In the genomic region with DNA sequence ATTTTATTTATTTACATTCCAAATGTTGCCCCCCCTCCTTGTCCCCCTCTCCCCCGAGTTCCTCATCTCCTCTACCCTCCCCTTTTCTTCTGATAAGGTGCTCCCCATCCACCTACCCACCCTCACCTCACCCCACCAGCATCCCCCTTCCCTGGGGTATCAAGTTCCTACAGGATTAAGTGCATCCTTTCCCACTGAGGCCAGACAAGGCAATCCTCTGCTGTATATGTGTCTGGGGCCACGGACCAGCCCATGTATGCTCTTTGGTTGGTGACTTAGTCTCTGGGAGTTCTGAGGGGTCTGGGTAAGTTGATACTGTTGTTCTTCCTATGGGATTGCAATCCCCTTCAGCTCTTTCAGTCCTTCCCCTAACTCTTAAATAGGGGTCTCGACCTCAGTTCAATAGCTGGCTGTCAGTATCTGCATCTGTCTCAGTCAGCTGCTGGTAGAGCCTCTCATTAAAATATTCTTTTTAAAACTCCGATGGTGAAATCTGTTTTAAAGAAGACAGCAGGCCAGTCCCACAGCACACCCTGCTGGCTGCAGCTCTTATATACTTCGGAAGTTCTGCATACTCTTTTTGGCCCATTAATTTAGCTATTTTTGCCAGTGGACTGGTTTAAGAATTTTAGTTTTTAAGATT, we compare ENCODE assay signal across 8 mouse cellular contexts. TPM values are rescaled to one million over a fixed set of nuclear protein-coding genes. Genes with fewer than 3 reads are reported as not detected.
DNase-seq lines count a peak whose midpoint lies in the region; ATAC-seq and TF ChIP-seq lines count a peak whose summit lies in the region.

No protein-coding gene starts in this region.

- no peak overlapping the region for H3K27ac ChIP-seq in testis, adult 2 months (ENCODE audit: control insufficient read depth, insufficient read depth, low read depth, low read length)
- H3K27ac ChIP-seq in forebrain, embryonic 10.5 days, result no peak overlapping the region
- no peak overlapping the region for H3K27ac ChIP-seq in kidney, adult 2 months (ENCODE audit: insufficient read depth, low read depth, low read length)

- WGBS in forebrain, embryonic 10.5 days, result 11% methylated on average over 5 of the region's 5 CpGs
- WGBS in kidney, adult 2 months, result 7% methylated on average over 5 of the region's 5 CpGs

- no peaks in the 10 kb centered on the region for H3K9me3 ChIP-seq in forebrain, embryonic 10.5 days

- peak; percentile 76 for ATAC-seq in megakaryocyte progenitor cell, adult 5-6 weeks (replicated peaks; ENCODE audit: poor library complexity)

- H3K36me3 ChIP-seq in testis, adult 2 months (ENCODE audit: control insufficient read depth, insufficient read depth, low read length), result no peaks in the 10 kb centered on the region
- H3K36me3 ChIP-seq in forebrain, embryonic 10.5 days (replicated peaks), result no peaks in the 10 kb centered on the region
- no peaks in the 10 kb centered on the region for H3K36me3 ChIP-seq in kidney, adult 2 months (ENCODE audit: control insufficient read depth, insufficient read depth, low read length)
- no peaks in the 10 kb centered on the region for H3K36me3 ChIP-seq in splenic B cell, adult 2 months (ENCODE audit: control insufficient read depth, insufficient read depth, low read length, poor library complexity, severe bottlenecking)

- DNase-seq in cerebellum, adult 8-10 months, result peak; percentile 17
- no peak for DNase-seq in cerebellum, adult 11 months
- no peak for DNase-seq in testis, postnatal 14 days (ENCODE audit: low spot score)
- peak; percentile 45 for DNase-seq in forebrain, embryonic 10.5 days (ENCODE audit: extremely low spot score, low spot score)
- peak; percentile 45 for DNase-seq in kidney, adult 2 months
- DNase-seq in splenic B cell, adult 2 months (ENCODE audit: low read depth, low spot score), result peak; percentile 73

- no peak overlapping the region for H3K4me3 ChIP-seq in testis, adult 2 months (ENCODE audit: control insufficient read depth, low read depth, low read length)
- peak overlapping the region; percentile 45 for H3K4me3 ChIP-seq in forebrain, embryonic 10.5 days
- H3K4me3 ChIP-seq in kidney, adult 2 months (ENCODE audit: insufficient read depth, low read depth, low read length), result no peak overlapping the region

- peak; percentile 14; the same call in 1 of the 2 replicates for TF ChIP-seq CTCF in testis, adult 2 months (IDR thresholded peaks at IDR 0.05; ENCODE audit: control insufficient read depth, insufficient read depth, insufficient replicate concordance, low read depth, low read length)
- peak; percentile 67 for TF ChIP-seq CTCF in kidney, adult 2 months (conservative IDR thresholded peaks at IDR 0.05; ENCODE audit: insufficient read depth, insufficient read length, low read depth, low read length)

- H3K27me3 ChIP-seq in testis, adult 2 months (ENCODE audit: control insufficient read depth, insufficient read depth, low read length), result no peaks in the 10 kb centered on the region
- H3K27me3 ChIP-seq in forebrain, embryonic 10.5 days (ENCODE audit: poor library complexity, severe bottlenecking), result 0 out of 2 replicates have a peak, but pooled peaks cover 9% of the 10 kb centered on the region
- H3K27me3 ChIP-seq in kidney, adult 2 months (replicated peaks; ENCODE audit: control insufficient read depth, insufficient read depth, low read length), result no peaks in the 10 kb centered on the region; the same call in 1 of the 2 replicates
- H3K27me3 ChIP-seq in splenic B cell, adult 2 months (ENCODE audit: control insufficient read depth, insufficient read depth, low read length, poor library complexity, severe bottlenecking), result no peaks in the 10 kb centered on the region

- peaks cover 4% of the 10 kb centered on the region for H3K4me1 ChIP-seq in testis, adult 2 months (ENCODE audit: control insufficient read depth, insufficient read depth, low read length)
- peaks cover 15% of the 10 kb centered on the region for H3K4me1 ChIP-seq in forebrain, embryonic 10.5 days
- H3K4me1 ChIP-seq in kidney, adult 2 months (ENCODE audit: control insufficient read depth, insufficient read depth, low read length), result no peaks in the 10 kb centered on the region; the same call in 1 of the 2 replicates

- TF ChIP-seq POLR2A in testis, adult 2 months (IDR thresholded peaks at IDR 0.05; ENCODE audit: control insufficient read depth, low read depth, low read length), result no peak
- no peak for TF ChIP-seq POLR2A in kidney, adult 2 months (IDR thresholded peaks at IDR 0.05; ENCODE audit: low read depth, low read length)

RNA-seq across cellular contexts. Expression of gene Rlf, which starts 17.0 kb away (rescaled TPM):
- 3.9 and 4.7 TPM in 2 replicates for polyA plus RNA-seq in testis, adult 2 months (2012; rRNA removed)
- 25.7 and 29.8 TPM in 2 replicates for polyA plus RNA-seq in forebrain, embryonic 10.5 days (2016; fragmentation: Nextera tagmentation; extraction: Ambion mirVana)
- 2.3 and 2.7 TPM in 2 replicates for polyA plus RNA-seq in kidney, adult 2 months (2012; rRNA removed)
- 16.4 and 16.7 TPM in 2 replicates for total RNA-seq in megakaryocyte progenitor cell, adult 5-6 weeks (2015)
- 22.1 and 29.8 TPM in 2 replicates for total RNA-seq in megakaryocyte progenitor cell, adult 5-6 weeks (2017)

Comparison
In these comparisons a context has a peak if more than half of its experiments do, and no peak if none do; other contexts are left out.
1. DNase-seq: peak in cerebellum, adult 8-10 months (single experiment), forebrain, embryonic 10.5 days (single experiment), kidney, adult 2 months (single experiment) and splenic B cell, adult 2 months (single experiment); none in cerebellum, adult 11 months (single experiment) and testis, postnatal 14 days (single experiment).